Mouse (Mus musculus): ENCODE results near the gene Ccdc73. TPM values are rescaled to one million over a fixed set of nuclear protein-coding genes. Genes with fewer than 3 reads are reported as not detected.
"Not testable (repeated sequence)": the region's sequence is repeated elsewhere in the genome, so short reads cannot be mapped to it uniquely, and the experiment has no call there.

Gene Ccdc73
- polyA plus RNA-seq, 1 experiment from 2014 or later, result 4.8 TPM

- H3K4me3 ChIP-seq; H3K27me3 ChIP-seq (replicated peaks); H3K27ac ChIP-seq; H3K9me3 ChIP-seq (replicated peaks); ATAC-seq; H3K4me2 ChIP-seq; H3K36me3 ChIP-seq; H3K9ac ChIP-seq; H3K4me1 ChIP-seq: not testable (repeated sequence)
- 59% methylated on average over 2 of the region's 2 CpGs for WGBS (ENCODE audit: insufficient replicate concordance)
Measured at GRCm38 (mm10) chr2:104887331-104887730, 19.7 kb downstream of the Ccdc73 start.

GRCm38 (mm10) chr2:104887882-104888566, 20.4 kb downstream of the Ccdc73 start:
- no peak for ATAC-seq
- Histone ChIP-seq H3K27me3 (replicated peaks) (no peaks in the 10 kb centered on the region), H3K36me3 (no peaks in the 10 kb centered on the region), H3K9ac (no peak overlapping the region), H3K4me2 (no peak overlapping the region), H3K4me3 (no peak overlapping the region), H3K27ac (no peak overlapping the region), H3K4me1 (no peaks in the 10 kb centered on the region), H3K9me3 (replicated peaks) (no peaks in the 10 kb centered on the region)
- WGBS (ENCODE audit: insufficient replicate concordance), result 24% methylated on average over 10 of the region's 10 CpGs

GRCm38 (mm10) chr2:104899975-104900374, 32.4 kb downstream of the Ccdc73 start:
- Histone ChIP-seq H3K27ac (no peak overlapping the region), H3K36me3 (no peaks in the 10 kb centered on the region), H3K4me2 (no peak overlapping the region), H3K9ac (no peak overlapping the region), H3K27me3 (replicated peaks) (no peaks in the 10 kb centered on the region), H3K4me3 (no peak overlapping the region), H3K9me3 (replicated peaks) (no peaks in the 10 kb centered on the region), H3K4me1 (no peaks in the 10 kb centered on the region)
- no peak for ATAC-seq
- WGBS (ENCODE audit: insufficient replicate concordance), result 66% methylated on average over 2 of the region's 2 CpGs

DNA sequence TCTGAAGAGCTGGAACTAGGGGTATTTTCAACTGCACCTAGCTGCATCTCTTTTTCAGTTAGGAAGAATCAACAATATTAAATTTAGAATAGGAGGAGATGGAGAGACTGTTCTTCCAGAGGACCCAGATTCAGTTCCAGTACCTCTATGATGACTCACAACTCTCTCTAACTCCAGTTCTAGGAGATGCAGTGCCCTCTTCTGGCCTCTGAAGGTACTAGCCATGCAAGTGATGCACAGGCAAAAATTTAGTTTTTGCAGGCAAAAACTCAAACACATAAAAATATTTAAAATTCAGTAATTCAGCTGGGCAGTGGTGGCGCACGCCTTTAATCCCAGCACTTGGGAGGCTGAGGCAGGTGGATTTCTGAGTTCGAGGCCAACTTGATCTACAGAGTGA, 48.1 kb downstream of the Ccdc73 start:
- no peak for ATAC-seq
- Histone ChIP-seq H3K27ac (no peak overlapping the region), H3K4me3 (no peak overlapping the region), H3K27me3 (replicated peaks) (no peaks in the 10 kb centered on the region), H3K36me3 (no peaks in the 10 kb centered on the region), H3K9me3 (replicated peaks) (no peaks in the 10 kb centered on the region), H3K9ac (no peak overlapping the region), H3K4me1 (no peaks in the 10 kb centered on the region), H3K4me2 (no peak overlapping the region)
- WGBS (ENCODE audit: insufficient replicate concordance), result 74% methylated on average over 3 of the region's 3 CpGs

DNA sequence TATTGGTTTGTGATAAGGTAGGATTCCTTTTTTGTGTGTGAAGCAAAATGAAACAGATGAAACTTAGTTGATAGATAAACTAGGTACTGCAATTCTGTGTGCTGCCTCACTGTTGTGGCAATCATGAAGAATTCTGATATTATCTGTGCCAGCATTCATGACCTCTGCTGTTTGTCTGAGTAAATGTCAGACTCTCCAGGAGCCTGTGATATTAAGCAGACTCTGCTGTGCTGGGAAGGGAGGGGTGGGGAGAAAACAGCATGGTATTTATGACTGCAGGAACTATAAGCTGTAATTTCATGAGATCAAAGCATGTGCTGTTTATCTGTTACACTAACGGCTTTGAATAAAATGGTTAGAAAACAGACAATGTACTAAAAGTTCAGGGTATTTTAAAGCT, 96.9 kb downstream of the Ccdc73 start:
- no peak overlapping the region for H3K4me2 ChIP-seq
- WGBS (ENCODE audit: insufficient replicate concordance), result 61% methylated on average over 1 of the region's 1 CpGs
- H3K9ac ChIP-seq, result no peak overlapping the region
- no peaks in the 10 kb centered on the region for H3K36me3 ChIP-seq
- no peaks in the 10 kb centered on the region for H3K27me3 ChIP-seq (replicated peaks)
- no peak overlapping the region for H3K4me3 ChIP-seq
- ATAC-seq, result no peak
- H3K27ac ChIP-seq, result no peak overlapping the region
- no peaks in the 10 kb centered on the region for H3K4me1 ChIP-seq
- H3K9me3 ChIP-seq (replicated peaks), result no peaks in the 10 kb centered on the region

DNA sequence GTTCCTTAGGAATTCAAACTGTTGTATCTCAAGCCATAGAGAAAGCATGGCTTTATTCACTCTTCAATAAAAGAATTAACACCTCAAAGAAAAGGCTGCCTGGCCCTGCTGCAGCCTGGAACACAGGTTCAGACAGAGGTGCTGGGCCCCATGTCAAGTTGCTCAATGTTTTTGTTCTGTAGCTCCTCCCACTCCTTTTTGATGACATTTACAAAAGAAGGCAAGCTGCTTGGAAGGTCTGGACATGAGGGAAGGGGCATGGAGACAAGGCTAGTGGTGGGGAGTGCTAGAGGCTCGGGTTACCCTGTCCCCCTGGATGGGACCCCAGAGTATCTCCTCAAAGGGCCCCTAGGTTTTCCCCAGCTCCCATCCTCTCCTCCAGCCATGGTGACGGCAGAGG, 114.1 kb downstream of the Ccdc73 start:
- Histone ChIP-seq H3K36me3 (no peaks in the 10 kb centered on the region), H3K27ac (no peak overlapping the region), H3K9me3 (replicated peaks) (no peaks in the 10 kb centered on the region), H3K9ac (no peak overlapping the region), H3K4me3 (no peak overlapping the region), H3K4me2 (no peak overlapping the region), H3K4me1 (no peaks in the 10 kb centered on the region), H3K27me3 (replicated peaks) (no peaks in the 10 kb centered on the region)
- ATAC-seq, result no peak
- WGBS (ENCODE audit: insufficient replicate concordance), result 45% methylated on average over 2 of the region's 2 CpGs

- no peak for ATAC-seq
- 29% methylated on average over 3 of the region's 3 CpGs for WGBS (ENCODE audit: insufficient replicate concordance)
Measured at GRCm38 (mm10) chr2:104985796-104986195, 118.2 kb downstream of the Ccdc73 start.

GRCm38 (mm10) chr2:104988974-104989373, 121.4 kb downstream of the Ccdc73 start:
- Histone ChIP-seq H3K9ac (no peak overlapping the region), H3K36me3 (no peaks in the 10 kb centered on the region), H3K9me3 (replicated peaks) (no peaks in the 10 kb centered on the region), H3K4me1 (no peaks in the 10 kb centered on the region), H3K4me2 (no peak overlapping the region), H3K27me3 (replicated peaks) (no peaks in the 10 kb centered on the region), H3K27ac (no peak overlapping the region), H3K4me3 (no peak overlapping the region)
- no peak for ATAC-seq
- WGBS (ENCODE audit: insufficient replicate concordance), result 78% methylated on average over 1 of the region's 1 CpGs

More at GRCm38 (mm10) chr2:104985796-104986195, 118.2 kb downstream of the Ccdc73 start:
- no peak overlapping the region for H3K4me2 ChIP-seq
- no peak overlapping the region for H3K27ac ChIP-seq
- H3K9me3 ChIP-seq (replicated peaks), result no peaks in the 10 kb centered on the region
- no peaks in the 10 kb centered on the region for H3K36me3 ChIP-seq
- no peaks in the 10 kb centered on the region for H3K27me3 ChIP-seq (replicated peaks)
- no peaks in the 10 kb centered on the region for H3K4me1 ChIP-seq
- H3K9ac ChIP-seq, result no peak overlapping the region
- H3K4me3 ChIP-seq, result no peak overlapping the region

DNA sequence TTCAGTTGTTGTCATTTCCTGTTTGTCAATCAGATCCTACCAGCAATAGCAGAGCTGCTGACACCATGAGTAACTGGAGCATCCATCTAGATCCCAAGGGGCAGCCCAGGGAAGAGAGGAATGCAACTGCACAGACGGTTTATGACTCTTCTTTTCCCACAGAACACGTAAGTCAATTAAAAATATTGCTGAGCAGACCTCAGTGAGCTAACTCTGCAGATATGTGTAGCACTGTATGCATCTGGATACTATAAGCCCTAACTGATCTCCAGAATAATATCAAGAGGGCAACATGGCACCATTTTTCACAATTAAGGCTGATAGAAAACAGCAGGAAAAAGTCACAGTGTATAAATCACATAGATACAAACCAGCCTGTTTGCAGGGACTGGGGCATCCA, 126.8 kb downstream of the Ccdc73 start:
- no peak overlapping the region for H3K27ac ChIP-seq
- ATAC-seq, result no peak
- H3K4me2 ChIP-seq, result no peak overlapping the region
- H3K27me3 ChIP-seq (replicated peaks), result no peaks in the 10 kb centered on the region
- H3K9ac ChIP-seq, result no peak overlapping the region
- no peaks in the 10 kb centered on the region for H3K9me3 ChIP-seq (replicated peaks)
- WGBS (ENCODE audit: insufficient replicate concordance), result 73% methylated on average over 2 of the region's 2 CpGs
- H3K36me3 ChIP-seq, result peaks cover 34% of the 10 kb centered on the region
- no peaks in the 10 kb centered on the region for H3K4me1 ChIP-seq
- H3K4me3 ChIP-seq, result no peak overlapping the region

GRCm38 (mm10) chr2:104996201-104996600, 128.6 kb downstream of the Ccdc73 start:
- H3K27ac ChIP-seq, result no peak overlapping the region
- no peak for ATAC-seq
- 79% methylated on average over 3 of the region's 3 CpGs for WGBS (ENCODE audit: insufficient replicate concordance)

DNA sequence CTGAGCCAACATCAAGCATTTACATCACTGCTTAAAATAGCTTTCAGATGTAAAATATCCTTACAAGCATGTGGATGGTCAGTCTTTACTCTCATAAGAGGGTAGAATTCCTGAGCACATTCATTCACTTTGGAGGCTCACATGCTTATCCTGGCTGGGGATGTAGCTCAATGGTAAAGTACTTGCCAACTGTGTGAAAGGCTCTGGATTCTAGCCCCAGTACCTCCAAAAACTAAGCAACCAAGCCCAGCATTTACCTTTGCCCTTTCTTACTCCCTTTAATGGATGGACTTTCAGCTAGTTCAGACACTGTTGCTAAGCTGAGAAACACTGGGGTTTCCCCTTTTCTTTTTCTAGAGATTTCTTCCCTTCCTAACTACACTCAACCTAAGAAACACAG, 139.6 kb downstream of the Ccdc73 start:
- Histone ChIP-seq H3K36me3 (peaks cover 97% of the 10 kb centered on the region), H3K4me3 (no peak overlapping the region), H3K9ac (no peak overlapping the region), H3K27ac (no peak overlapping the region), H3K4me2 (no peak overlapping the region), H3K27me3 (replicated peaks) (no peaks in the 10 kb centered on the region), H3K9me3 (replicated peaks) (no peaks in the 10 kb centered on the region), H3K4me1 (no peaks in the 10 kb centered on the region)
- no peak for ATAC-seq

More at GRCm38 (mm10) chr2:104996201-104996600, 128.6 kb downstream of the Ccdc73 start:
- Histone ChIP-seq H3K27me3 (replicated peaks) (no peaks in the 10 kb centered on the region), H3K4me2 (no peak overlapping the region), H3K9me3 (replicated peaks) (no peaks in the 10 kb centered on the region), H3K36me3 (peaks cover 43% of the 10 kb centered on the region), H3K4me1 (no peaks in the 10 kb centered on the region), H3K9ac (no peak overlapping the region), H3K4me3 (no peak overlapping the region)

DNA sequence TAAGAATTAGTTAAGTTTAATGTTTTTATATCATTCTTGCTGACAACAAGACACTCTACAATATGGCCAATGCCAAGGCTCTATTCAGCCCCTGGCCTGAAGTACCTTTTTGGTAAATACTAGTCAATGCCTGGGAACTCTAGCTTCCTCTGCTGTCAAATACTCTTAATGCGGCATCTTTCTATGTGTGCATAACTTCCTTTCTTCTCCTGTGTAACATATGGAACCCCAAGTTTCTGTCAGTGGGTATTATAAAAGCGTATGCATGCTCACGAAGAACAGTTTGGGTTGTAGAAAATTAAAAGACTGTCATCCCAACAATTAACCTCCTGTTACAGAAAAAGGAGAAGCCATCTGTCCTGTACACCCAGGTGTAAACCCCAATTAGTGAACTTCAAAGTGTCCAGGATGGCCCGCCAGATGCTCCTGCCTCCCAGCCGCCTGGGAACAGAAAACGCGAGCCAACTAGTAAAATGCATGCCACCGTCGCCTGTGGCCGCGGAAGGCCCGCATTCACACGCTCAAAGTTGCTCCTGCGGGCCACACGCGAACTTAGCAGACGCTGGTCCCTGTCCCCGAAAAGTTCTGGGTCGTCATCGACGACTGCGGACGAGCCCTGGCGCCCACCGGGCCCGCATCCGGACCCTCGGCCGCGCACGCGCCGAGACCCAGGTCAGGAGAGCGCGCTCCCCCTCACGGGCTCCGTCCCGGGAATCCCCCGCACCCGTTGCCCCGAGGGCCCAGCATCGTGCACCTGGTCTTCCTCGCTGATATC, 148.8 kb downstream of the Ccdc73 start:
- Histone ChIP-seq H3K27me3 (replicated peaks) (no peaks in the 10 kb centered on the region), H3K4me3 (peak overlapping the region; percentile 99), H3K36me3 (peaks cover 26% of the 10 kb centered on the region), H3K4me2 (peak overlapping the region; percentile 82), H3K9me3 (replicated peaks) (no peaks in the 10 kb centered on the region), H3K4me1 (peaks cover 30% of the 10 kb centered on the region), H3K9ac (peak overlapping the region; percentile 94), H3K27ac (peak overlapping the region; percentile 80)
- ATAC-seq, result peak; percentile 70
- 3% methylated on average over 43 of the region's 43 CpGs for WGBS (ENCODE audit: insufficient replicate concordance)

All from liver, embryonic 12.5 days (tissue).